Mouse (Mus musculus) forebrain, embryonic 16.5 days (tissue): ENCODE results near the gene Rtf2. TPM values are rescaled to one million over a fixed set of nuclear protein-coding genes. Genes with fewer than 3 reads are reported as not detected.

Source experiments
- ATAC-seq: fragments of 200-750 bp; cut with Nextera tagmentation; 2 replicates; pipeline ENCODE4 v1.8.0; 2017; ENCODE audit warnings: mild to moderate bottlenecking, moderate library complexity
- H3K27ac ChIP-seq: fragments of 300-500 bp; sonication (generic); 2 replicates; pipeline ENCODE4 v1.5.1; 2014; ENCODE audit warnings: low read length, control low read depth
- H3K27me3 ChIP-seq: fragments of 300-500 bp; sonication (generic); replicated peaks from 2 replicates; pipeline ENCODE4 v1.6.1; 2014; ENCODE audit warnings: low read length; ENCODE audit not compliant: control insufficient read depth, insufficient read depth
- H3K36me3 ChIP-seq: fragments of 300-500 bp; sonication (generic); 2 replicates; pipeline ENCODE4 v1.6.1; 2014; ENCODE audit not compliant: control insufficient read depth, insufficient read depth
- H3K4me1 ChIP-seq: fragments of 300-500 bp; sonication (generic); replicated peaks from 2 replicates; pipeline ENCODE4 v1.6.1; 2014; ENCODE audit warnings: low read length; ENCODE audit not compliant: control insufficient read depth, insufficient read depth
- H3K4me2 ChIP-seq: fragments of 300-500 bp; sonication (generic); 2 replicates; pipeline ENCODE4 v1.6.1; 2014; ENCODE audit warnings: mild to moderate bottlenecking, low read length, control low read depth
- H3K4me3 ChIP-seq: fragments of 300-500 bp; sonication (generic); replicated peaks from 2 replicates; pipeline ENCODE4 v1.5.1; 2014; ENCODE audit warnings: mild to moderate bottlenecking, low read length, control low read depth
- H3K9ac ChIP-seq: fragments of 300-500 bp; sonication (generic); replicated peaks from 2 replicates; pipeline ENCODE4 v1.6.1; 2014; ENCODE audit warnings: low read depth, low read length, control low read depth
- H3K9me3 ChIP-seq: fragments of 300-500 bp; sonication (generic); 2 replicates; pipeline ENCODE4 v1.6.1; 2016; ENCODE audit warnings: low read length; ENCODE audit not compliant: control insufficient read depth
- WGBS: fragments of 180-500 bp; shearing (Covaris S2); extraction: QIAGEN DNeasy Blood & Tissue Kit; methylation state at CpG from one replicate; pipeline ENCODE4 v1.1.7; 2014; 5-methylcytosine and 5-hydroxymethylcytosine counted together
- polyA plus RNA-seq: library from polyadenylated mRNA; unstranded; fragments of >200 nt; fragmentation: Nextera tagmentation; extraction: Ambion mirVana; gene quantifications from 2 replicates; pipeline ENCODE4 v1.2.1, GENCODE M21; 2015

The Rtf2 gene
- polyA plus RNA-seq: 108 and 112 TPM in 2 replicates

- no peaks in the 10 kb centered on the region for H3K36me3 ChIP-seq
- no peaks in the 10 kb centered on the region for H3K9me3 ChIP-seq
- ATAC-seq: peak; percentile 95
- no peaks in the 10 kb centered on the region for H3K27me3 ChIP-seq
- peak within 1 kb of the TSS; percentile 71 for H3K4me2 ChIP-seq
- peak within 1 kb of the TSS; percentile 72 for H3K9ac ChIP-seq
- peak within 1 kb of the TSS; percentile 64 for H3K4me3 ChIP-seq
- WGBS: 3% methylated on average over 35 of the region's 35 CpGs
- peaks cover 23% of the 10 kb centered on the region for H3K4me1 ChIP-seq
- H3K27ac ChIP-seq: peak within 1 kb of the TSS; percentile 82
These were observed at the start of gene Rtf2 for GRCm38 (mm10) chr2:172439843-172440639. TSS of gene Rtf2 (plus strand) at chr2:172440556.

GRCm38 (mm10) chr2:172392041-172392521 is 48.3 kb upstream of the Rtf2 start:
- Histone ChIP-seq H3K9ac (no peak overlapping the region), H3K27me3 (no peaks in the 10 kb centered on the region), H3K4me1 (no peaks in the 10 kb centered on the region), H3K36me3 (no peaks in the 10 kb centered on the region), H3K4me2 (no peak overlapping the region), H3K4me3 (no peak overlapping the region), H3K27ac (no peak overlapping the region), H3K9me3 (no peaks in the 10 kb centered on the region)
- 78% methylated on average over 10 of the region's 10 CpGs for WGBS
- ATAC-seq: no peak

GRCm38 (mm10) chr2:172393391-172394051 is 46.8 kb upstream of the Rtf2 start, which contains the start of gene Cass4:
TSS of gene Cass4 (plus strand) at chr2:172393794.
- no peak within 1 kb of the TSS for H3K9ac ChIP-seq
- H3K36me3 ChIP-seq: no peaks in the 10 kb centered on the region
- no peaks in the 10 kb centered on the region for H3K9me3 ChIP-seq
- ATAC-seq: no peak
- no peaks in the 10 kb centered on the region for H3K27me3 ChIP-seq
- 43% methylated on average over 13 of the region's 13 CpGs for WGBS
- no peak within 1 kb of the TSS for H3K4me3 ChIP-seq
- no peak within 1 kb of the TSS for H3K4me2 ChIP-seq
- H3K27ac ChIP-seq: no peak within 1 kb of the TSS
- H3K4me1 ChIP-seq: no peaks in the 10 kb centered on the region

- no peaks in the 10 kb centered on the region for H3K9me3 ChIP-seq
- H3K4me3 ChIP-seq: no peak overlapping the region
- no peaks in the 10 kb centered on the region for H3K4me1 ChIP-seq
- H3K4me2 ChIP-seq: no peak overlapping the region
- WGBS: 86% methylated on average over 2 of the region's 2 CpGs
- H3K27ac ChIP-seq: no peak overlapping the region
- H3K36me3 ChIP-seq: no peaks in the 10 kb centered on the region
- ATAC-seq: no peak
- H3K9ac ChIP-seq: no peak overlapping the region
- no peaks in the 10 kb centered on the region for H3K27me3 ChIP-seq
These were observed 46.3 kb upstream of the Rtf2 start for GRCm38 (mm10) chr2:172394052-172394392.

GRCm38 (mm10) chr2:172394671-172395070 is 45.7 kb upstream of the Rtf2 start:
- H3K4me3 ChIP-seq: no peak overlapping the region
- no peaks in the 10 kb centered on the region for H3K27me3 ChIP-seq
- 78% methylated on average over 4 of the region's 4 CpGs for WGBS
- no peak overlapping the region for H3K9ac ChIP-seq
- no peaks in the 10 kb centered on the region for H3K36me3 ChIP-seq
- H3K9me3 ChIP-seq: no peaks in the 10 kb centered on the region
- no peak overlapping the region for H3K27ac ChIP-seq
- H3K4me1 ChIP-seq: no peaks in the 10 kb centered on the region
- ATAC-seq: no peak
- H3K4me2 ChIP-seq: no peak overlapping the region

- H3K9ac ChIP-seq: no peak overlapping the region
- H3K27me3 ChIP-seq: no peaks in the 10 kb centered on the region
- H3K27ac ChIP-seq: no peak overlapping the region
- H3K4me3 ChIP-seq: no peak overlapping the region
- no peaks in the 10 kb centered on the region for H3K4me1 ChIP-seq
- 50% methylated on average over 9 of the region's 9 CpGs for WGBS
- H3K36me3 ChIP-seq: no peaks in the 10 kb centered on the region
- no peaks in the 10 kb centered on the region for H3K9me3 ChIP-seq
- no peak for ATAC-seq
- H3K4me2 ChIP-seq: no peak overlapping the region
These were observed 44.4 kb upstream of the Rtf2 start for GRCm38 (mm10) chr2:172395961-172396360.

- 42% methylated on average over 9 of the region's 9 CpGs for WGBS
- H3K9me3 ChIP-seq: no peaks in the 10 kb centered on the region
- H3K36me3 ChIP-seq: no peaks in the 10 kb centered on the region
- no peaks in the 10 kb centered on the region for H3K27me3 ChIP-seq
- no peak overlapping the region for H3K4me2 ChIP-seq
- no peak overlapping the region for H3K9ac ChIP-seq
- no peaks in the 10 kb centered on the region for H3K4me1 ChIP-seq
- H3K4me3 ChIP-seq: no peak overlapping the region
- no peak for ATAC-seq
- H3K27ac ChIP-seq: no peak overlapping the region
These were observed 40.5 kb upstream of the Rtf2 start for GRCm38 (mm10) chr2:172399901-172400300.

- ATAC-seq: no peak
- WGBS: 80% methylated on average over 13 of the region's 13 CpGs
These were observed 39.1 kb upstream of the Rtf2 start for GRCm38 (mm10) chr2:172401116-172401825.

GRCm38 (mm10) chr2:172404239-172404638 is 36.1 kb upstream of the Rtf2 start:
- H3K4me1 ChIP-seq: no peaks in the 10 kb centered on the region
- H3K4me3 ChIP-seq: no peak overlapping the region
- no peaks in the 10 kb centered on the region for H3K36me3 ChIP-seq
- H3K9ac ChIP-seq: no peak overlapping the region
- ATAC-seq: no peak
- H3K4me2 ChIP-seq: no peak overlapping the region
- 69% methylated on average over 7 of the region's 7 CpGs for WGBS
- no peaks in the 10 kb centered on the region for H3K27me3 ChIP-seq
- H3K27ac ChIP-seq: no peak overlapping the region
- H3K9me3 ChIP-seq: no peaks in the 10 kb centered on the region

More at GRCm38 (mm10) chr2:172401116-172401825, 39.1 kb upstream of the Rtf2 start:
- Histone ChIP-seq H3K27ac (no peak overlapping the region), H3K9me3 (no peaks in the 10 kb centered on the region), H3K36me3 (no peaks in the 10 kb centered on the region), H3K4me3 (no peak overlapping the region), H3K4me1 (no peaks in the 10 kb centered on the region), H3K9ac (no peak overlapping the region), H3K27me3 (no peaks in the 10 kb centered on the region), H3K4me2 (no peak overlapping the region)
